Mouse (Mus musculus): ENCODE results near the gene Lad1.

Lad1 gene

DNA sequence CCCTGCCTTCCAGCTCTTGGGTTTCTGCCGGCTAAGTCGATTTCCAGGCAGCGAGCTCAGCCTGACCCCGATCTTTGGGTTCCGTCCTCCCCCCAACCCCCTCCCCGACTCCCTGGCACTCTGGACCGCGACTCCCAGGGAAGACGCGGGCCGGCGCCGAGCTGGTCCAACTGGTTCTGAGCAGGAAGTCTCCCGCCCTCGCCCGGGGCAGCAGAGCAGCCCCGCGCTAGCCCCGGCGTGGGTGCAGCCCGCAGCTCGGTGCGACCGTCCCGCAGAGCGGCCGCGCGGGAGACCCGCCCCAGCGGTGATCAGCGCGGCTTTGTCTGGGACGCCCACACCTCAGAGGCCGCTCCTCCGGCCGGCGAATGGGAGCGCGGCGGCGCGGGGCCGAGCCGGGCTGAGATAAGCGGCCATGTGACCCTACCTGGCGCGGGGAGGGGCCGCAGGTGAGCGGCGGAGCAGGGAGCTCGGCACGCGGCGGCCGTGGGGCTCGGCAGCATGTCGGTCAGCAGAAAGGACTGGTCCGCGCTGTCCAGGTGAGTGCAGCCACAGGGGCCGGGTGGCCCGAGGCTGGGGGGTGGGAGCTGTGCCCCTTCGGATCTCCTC, at the start of gene Lad1:
Gene Lad1, plus strand, starts transcription at position 118 of the 606 bp plus-strand sequence.
- DNase-seq: peak; percentile 78

DNA sequence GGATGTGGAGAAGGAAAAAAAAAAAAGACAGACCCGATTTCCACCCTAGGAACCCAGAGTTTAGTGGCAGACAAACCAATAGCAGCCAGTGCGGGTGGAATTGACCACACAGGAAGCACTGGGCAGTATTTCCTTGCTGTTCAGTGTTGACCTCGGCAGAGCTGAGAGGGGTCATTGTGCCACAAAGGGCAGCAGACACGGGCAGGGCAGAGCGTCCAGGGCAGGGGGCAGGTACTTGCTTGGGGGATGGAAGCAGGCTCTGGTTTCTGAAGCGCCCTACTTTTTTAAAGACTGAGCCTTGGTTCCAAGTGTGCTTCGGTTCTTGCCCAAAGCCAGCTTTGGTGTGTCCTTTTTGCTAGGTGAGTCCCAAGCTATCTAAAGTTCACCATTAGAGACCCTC, 48.2 kb upstream of the Lad1 start:
- no peak for DNase-seq

DNA sequence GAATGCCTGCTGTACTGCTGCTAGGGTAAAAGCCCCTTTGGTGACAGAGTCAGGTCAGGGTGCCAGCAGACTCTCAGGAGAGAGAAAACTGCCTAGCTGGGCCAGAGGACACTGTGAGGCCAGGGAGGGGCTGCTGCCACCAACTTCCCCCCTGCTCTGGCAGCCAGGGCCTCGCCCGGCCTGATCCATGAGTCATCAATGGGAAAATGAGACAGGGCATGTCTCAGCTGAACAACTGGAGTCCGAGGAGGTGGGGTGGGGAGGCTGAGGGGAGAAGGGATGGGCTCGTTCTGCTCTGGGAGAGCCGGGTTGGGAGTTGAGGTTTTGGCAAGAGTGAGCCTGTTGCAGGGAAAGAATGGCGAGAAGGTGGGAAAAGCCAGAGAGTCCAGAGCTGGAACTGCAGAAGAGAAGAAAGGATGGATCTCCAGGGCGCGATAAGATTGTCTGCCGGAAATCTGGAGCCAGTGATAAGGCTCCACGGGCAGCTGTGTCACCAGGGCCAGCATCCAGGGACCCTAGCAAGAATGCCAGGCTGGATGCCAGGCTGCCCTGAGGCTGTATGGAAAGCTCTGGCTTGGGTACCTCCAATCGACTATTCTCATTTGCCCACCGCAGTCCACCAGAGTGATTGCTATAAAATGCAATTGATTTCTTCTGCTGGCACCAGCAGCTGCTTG, 47.4 kb upstream of the Lad1 start:
- no peak for DNase-seq

DNA sequence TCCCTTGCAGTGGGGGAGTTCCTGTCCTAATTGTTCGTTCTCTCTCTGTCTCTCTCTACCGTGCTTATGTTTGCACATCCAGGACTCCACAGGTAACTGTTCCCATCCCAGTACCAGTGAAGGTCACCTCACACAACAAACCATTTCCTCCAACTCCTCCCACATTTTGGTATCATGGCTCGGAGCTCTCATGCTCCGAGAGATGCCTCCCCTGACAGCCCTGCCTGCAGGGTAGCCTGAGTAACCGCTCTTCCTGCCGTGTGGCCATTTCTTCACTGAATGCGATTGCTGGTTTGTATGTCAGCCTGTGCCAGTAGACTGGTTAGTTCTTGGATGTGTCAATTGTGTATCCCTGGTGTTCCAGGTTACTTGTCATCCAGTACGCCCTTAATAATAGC, 46.8 kb upstream of the Lad1 start:
- DNase-seq: no peak

DNA sequence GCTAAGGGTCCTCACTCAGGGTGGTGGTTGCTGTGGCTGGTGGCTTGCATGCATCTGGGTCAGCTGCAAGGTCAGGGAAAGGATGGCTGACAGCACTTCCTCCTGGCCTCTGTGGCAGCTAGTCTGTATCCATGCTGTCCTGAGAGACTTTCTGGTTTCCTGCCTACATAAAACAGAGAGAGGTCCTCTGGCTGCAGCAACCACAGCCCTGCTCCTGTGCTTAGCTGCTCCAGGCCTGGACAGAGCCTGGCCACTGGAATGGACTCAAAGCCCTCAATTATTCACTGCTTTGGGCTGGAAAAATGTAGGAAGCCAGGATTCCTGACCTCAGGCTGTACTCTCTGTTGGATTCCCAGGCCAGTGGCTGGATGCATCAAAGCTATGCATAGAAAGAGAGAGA, 41.8 kb upstream of the Lad1 start:
- peak; percentile 48 for DNase-seq

DNA sequence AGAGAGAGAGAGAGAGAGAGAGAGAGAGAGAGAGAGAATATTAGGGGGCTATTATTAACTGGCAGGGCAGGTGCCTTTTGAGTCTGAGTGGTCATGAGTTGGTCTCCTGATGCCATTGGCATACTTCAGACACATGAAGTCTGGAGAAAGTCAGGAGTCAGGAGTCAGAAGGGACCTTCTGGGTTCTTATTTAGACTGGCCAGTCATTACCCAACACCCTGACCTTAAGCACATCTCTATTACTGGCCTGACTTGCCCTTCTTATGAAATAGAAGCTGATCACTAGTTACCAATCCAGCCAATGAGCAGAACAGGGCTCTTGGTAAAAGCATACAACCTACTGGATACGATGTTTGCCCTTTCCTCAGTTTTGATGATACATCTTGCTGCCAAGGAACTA, 41.4 kb upstream of the Lad1 start:
- no peak for DNase-seq

DNA sequence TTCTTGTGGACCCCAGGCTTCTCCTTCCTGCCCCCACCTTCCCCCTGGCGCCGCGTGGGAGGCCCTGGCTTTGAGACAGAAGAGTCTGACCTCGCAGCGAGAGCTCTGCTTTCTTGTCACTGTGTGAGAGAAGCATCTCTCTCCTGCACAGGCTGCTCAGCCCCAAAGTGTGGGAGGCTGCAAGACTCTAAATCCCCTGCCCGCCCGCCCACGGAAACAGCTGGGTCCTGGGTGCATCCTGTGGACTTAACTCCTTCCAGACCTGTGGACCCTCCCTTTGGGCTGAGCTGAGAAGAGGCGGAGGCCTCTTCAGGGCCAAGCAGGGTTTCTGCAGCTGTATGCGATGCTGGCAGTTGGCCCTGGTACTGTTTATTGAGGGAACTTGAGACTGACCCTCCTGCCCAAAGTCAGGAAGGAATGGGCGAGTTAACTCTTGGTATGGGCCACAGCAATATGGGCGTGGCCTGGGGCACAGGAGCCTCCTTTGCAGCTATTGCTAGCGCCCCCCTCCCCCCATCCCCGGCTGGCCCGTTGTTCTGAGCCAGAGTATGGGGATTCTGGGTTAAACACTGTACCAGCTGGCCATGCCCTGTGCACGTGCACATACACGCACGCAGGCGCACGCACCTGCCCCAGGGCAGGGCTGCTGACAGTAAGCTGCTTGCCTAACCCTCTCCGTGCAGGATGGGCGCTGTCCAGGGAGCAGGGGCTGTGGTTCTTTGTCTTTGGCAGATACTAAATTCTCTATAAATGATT, 39.4 kb upstream of the Lad1 start, which contains the start of gene Tnni1:
Gene Tnni1, plus strand, starts transcription at position 655 of the 756 bp plus-strand sequence.
- DNase-seq: peak; percentile 67

DNA sequence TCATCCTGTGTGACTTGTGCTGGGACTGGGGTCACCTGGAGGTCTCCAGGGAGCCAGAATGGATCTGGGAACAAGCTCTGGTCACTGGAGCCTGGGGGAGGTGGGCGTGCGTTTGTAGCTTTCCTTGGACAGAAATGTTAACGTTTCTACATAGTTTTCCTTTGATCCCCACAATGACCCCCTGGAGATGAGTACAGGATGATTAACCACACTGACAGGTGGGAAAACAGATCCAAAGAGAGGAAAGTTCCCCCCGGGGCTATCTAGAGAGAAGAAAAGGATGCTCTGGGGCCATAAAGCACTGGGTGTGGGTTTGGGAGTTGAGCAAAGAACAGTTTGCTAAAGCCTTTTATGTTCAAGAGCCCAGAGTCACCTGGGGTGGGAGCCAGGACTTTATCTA, 37.7 kb upstream of the Lad1 start:
- no peak for DNase-seq

DNA sequence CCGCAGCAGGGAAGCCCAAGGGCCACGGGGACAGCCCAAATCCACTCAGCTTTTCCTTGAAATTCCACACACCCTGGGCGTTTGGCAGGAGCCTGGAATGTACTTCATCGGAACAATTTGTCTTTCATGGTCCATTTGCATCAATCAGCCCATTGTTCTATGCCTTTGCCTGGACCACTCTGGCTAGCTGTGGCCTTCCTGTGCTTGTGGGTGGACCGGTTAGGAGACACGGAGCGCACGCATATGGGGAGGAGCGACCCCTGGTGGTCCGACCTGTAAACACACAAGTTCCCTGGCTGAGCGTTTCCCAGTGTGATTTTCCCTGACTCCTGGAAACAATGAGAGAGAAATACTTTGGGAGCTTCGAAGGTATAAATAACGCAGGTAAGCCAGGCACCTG, 37.2 kb upstream of the Lad1 start:
- peak; percentile 89 for DNase-seq

DNA sequence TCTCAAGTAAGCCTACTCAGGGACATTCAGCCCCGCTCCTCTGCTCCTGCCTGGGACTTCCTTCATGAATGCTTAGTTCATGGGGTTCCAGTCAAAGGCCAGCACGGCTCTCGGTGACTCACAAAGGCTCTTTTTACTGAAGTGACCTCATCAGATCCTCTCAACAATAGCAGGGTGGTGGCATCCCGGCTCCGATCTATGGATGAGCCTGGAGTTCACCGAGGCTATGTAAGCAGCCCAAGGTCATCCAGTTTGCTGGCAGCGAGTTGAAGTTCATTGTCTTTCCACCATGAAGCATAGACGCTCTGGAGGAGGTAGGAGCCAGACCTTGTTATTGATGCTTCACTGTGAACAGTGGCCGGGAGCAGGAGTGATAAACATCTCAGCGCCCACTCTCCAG, 35.6 kb upstream of the Lad1 start:
- no peak for DNase-seq

DNA sequence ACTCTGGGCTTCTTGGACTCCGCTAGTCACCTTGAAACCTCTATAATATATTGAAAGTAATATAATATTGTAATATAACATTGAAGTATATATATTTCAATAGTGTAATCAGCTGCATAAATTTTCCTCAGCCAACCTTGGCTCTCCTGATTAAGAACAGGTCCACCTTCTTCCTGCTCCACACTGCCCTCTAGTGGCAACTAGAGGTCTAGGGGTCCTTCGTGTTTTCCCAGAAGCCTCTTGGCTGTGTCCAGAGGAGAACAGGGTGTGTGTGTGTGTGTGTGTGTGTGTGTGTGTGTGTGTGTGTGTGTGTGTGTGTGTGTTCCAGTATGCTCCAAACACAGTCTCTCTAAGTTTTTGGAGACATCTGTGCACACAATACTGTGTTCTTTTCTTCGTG, 30.6 kb upstream of the Lad1 start:
- DNase-seq: peak; percentile 88

DNA sequence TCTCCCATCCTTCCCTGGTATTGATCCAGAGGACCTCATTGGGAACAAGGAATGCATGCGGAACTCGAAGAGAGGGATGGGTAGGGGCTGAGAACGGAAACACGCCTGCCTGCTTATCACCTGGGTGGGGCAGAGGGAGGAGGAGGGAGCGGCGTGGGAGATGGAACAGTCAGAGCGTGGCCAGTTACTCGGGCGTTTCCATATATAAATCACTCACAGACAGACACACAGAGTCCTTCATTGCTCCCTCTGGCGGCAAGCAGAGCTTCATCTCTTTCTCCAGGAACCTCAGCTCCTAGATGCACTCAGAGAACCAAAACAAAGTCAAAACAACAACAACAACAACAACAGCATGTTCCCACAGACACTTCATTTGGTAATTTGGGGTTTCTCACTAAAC, 29.7 kb upstream of the Lad1 start:
- DNase-seq: peak; percentile 65

DNA sequence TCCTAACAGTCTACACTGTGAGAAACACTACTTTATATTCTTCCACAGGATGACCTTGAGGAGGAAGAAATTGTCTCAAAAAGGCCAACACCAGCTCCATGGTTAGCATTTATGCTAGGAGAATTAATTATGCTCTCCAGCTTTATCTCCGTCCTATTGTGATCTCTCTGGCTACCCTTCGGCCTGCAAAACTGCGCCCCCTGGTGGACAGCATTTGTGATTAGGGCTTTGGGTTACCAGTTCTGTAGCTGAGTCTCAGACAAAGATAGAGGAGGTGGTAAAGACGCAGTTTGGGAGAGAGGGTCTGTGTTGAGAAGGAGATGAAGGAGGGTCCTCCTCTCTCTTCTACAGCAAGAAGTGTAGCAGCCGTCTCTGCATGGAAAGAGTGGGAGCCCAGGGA, 28.6 kb upstream of the Lad1 start:
- DNase-seq: peak; percentile 90

DNA sequence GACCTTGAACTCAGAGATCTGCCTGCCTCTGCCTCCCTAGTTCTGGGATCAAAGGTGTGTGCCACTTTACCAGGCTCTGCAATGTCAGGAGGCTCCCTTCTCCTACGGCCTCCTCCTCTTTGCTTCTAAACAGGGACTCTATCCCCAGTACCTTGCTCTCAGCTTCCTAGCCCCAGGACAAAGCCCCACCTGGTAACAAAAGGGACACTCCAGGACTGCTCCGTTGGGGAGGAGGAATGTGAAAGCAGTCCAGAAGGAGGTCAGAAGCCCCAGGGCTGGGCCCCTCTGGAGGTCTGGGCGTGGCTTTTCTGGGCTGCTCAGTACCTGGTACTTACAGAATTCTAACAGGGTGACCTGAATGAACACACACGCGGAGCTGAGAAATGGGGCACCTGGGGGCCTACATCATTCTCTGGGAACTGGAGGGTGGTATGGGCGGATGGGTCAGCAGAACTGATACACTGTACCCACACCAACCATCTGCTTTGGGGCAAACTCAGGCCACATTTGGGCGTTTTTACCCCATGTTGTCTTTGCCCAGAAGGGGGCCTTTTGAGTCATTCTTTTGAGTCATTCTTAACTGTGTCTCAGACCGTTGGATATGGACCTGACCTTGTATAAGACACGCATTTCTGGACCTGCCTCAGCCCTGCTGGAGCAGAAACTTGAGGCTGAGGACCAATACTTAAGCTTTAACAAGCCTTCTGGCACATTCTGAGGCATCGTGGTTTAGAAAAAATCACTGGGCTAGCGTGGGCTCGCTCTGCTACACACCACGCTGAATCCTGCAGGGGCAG, 26.1 kb upstream of the Lad1 start:
- DNase-seq: no peak

DNA sequence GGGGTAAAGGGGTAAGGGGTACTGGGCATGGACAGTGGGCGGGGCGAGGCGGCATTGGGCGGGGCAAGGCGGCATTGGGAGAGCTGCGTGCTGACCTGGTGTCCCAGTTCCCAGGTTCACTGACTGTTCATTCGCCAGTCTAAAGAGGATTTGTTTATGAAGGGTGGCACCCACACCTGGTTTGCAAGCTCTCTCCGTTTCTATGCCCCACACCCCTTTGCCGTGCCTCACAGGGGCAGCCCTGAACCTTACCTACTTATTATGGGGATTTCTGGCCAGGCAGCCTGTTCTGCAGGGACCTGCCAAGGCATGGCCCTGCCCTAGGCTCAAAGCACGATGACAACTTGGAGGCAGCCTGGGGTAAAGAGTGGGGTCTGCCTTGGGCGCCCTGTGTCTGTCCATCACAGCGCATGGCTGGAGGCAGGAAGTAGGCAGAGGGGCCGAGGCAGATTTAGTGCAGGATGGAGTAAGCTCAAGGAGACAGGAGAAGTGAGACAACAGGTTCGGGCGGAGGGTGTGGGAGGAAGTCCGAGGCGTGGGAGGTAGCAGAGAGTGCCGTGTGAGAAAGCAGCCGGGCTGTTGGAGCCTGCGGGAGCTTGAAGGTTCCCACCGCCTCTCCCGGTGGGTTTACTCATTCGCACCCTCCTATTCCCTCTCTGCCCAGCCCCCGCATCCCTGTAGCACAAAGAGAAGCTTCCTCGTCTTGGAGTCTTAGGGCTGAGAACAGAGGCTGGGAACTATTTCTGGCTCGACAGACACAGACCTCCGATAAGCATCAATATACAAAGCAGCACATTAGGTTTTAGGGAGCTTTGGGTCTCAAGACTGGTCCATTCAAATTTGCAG, 24.8 kb upstream of the Lad1 start:
- peak; percentile 54 for DNase-seq

DNA sequence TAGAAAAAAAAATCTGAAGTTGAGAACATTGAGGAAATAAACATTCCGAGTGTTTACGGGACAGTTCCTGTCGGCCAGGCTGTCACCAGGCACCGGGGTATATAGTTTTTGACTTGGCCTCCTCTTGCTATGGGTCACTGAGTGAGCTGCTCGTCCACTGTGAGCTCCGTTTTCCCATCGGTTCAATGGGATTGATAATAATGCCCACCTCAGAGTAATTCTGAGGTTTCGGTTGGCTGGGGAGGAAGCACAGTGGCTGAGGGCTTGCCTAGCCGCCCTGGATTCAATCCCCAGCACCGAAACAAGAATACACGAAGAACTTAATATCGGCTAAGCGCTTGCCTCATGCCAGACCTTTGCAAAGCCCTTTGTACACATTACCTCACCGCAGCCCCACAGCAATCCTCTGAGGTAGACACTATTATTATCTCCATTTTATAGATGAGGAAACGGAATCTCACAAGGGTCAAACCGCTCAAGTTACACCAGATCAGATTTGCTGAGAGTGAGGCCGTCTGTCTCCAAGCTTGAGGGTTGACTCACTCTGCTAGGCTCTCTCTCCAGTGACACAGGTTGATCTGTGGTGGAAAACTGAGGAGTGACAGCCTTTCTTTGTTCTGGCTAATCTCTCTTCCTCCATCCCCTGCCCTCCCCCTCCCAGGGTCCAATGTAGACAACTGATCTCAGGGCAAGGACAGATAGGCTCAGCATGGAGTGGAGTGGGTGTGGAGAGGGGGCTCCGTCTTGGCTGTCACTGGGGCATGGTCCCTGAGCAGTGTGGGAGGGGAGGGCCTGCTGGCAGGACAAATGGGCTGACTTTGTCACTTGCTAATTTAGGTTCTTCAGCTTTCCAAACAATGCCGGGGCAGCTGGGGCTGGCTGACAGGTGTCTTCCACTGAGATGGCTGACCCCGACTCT, 23.9 kb upstream of the Lad1 start:
- no peak for DNase-seq

DNA sequence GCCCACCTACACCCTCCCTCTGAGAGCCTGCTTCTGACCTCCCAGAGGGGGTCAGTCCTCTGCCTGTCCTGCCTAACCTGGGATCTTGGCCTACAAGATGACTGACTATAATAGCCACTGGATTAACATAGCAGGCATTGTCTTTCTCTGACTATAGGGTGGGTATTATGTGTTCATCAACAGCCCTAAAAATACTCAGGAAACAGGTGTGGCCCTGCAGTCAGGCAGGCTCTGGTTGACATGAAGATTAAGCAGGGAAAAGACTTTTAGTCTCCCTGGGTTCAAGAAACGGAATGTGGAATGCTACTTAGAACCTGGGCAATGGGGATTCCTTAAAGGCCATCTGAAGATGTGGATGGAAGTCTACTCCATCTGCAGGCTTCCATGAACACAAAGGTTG, 19.9 kb upstream of the Lad1 start:
- no peak for DNase-seq

DNA sequence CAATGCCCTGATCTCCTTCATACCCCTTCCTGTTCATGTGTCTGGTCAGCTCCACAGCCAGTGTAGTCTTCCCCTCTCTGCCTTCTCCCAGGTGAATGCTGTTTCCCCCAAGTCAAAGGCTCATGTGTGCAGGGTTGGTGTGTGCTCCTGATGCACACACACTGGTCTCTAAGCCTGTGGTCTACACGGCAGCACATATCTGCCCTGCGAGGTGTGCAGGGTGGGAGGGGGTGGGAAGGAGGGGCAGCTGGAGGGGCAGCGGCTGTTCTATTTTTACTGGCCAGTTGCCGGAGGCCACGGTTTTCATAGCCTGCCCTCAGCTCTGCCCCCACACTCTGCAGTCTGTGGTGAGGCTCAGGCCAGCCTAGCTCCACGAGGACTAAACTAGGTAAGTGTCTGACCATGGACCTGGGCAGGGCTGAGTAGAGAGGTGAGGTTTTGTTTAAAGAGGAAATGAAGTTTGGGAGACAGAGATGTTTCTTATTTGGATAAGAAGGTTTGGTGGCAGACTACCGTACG, 19.2 kb upstream of the Lad1 start:
- DNase-seq: no peak

DNA sequence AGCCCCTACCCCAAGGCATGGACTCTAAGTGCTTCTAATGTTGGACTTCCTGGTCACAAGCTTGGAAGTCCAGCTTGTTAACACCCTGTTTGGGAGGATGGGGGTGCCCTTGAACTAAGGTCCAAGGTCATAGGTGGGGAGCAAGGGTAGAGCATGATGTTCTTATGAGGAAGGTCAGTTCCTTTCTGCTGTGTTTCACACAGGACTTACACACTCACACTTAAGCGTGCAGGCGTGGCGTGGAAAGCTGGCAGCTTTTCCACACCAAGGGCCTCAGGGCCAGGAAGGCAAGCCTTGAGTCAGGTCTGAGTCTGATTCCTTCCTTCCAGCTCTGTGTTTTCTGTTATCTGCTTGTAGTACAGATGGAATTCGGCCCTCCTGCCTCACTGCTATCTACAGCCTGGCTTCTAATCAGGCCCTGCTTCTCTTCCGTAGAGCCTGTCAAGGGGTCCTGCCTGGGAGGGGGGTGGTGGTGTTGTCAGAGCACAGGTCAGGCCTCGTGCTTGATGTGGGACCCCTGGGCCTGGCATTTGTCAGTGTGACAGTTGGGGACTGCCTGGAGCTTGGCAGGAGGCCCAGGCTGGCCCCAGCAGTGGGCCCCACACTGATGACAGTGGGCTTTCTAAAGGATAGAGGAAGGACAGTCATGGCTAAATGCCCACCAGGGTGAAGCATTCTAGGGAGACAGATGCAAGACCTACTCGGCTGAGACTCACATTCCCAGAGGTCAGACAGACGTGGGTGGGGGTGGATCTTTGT, 18.0 kb upstream of the Lad1 start:
- DNase-seq: no peak

DNA sequence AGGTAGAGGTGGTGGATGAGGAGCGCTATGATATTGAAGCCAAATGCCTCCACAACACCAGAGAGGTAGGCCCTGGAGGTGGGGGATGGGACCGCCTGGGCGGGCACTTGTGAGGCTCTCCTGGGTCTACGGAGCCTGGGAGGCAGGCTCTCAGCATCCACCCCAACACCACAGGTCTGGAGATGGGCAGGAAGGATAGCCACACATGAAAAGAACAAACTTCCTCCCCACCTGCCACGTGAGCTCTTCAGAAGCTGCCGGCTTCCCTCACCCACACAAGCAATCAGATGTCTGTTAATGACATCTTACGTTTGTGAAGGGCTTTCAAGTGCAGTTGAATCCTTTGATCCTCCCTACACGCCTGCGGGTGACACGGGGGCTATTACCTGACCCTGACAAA, 10.9 kb upstream of the Lad1 start:
- no peak for DNase-seq
